Mouse (Mus musculus) embryonic facial prominence, embryonic 14.5 days (tissue): ENCODE results near the gene Catip. TPM values are rescaled to one million over a fixed set of nuclear protein-coding genes. Genes with fewer than 3 reads are reported as not detected.
A peak's percentile ranks its signal among the peaks of the same experiment; 100 is the strongest.

Experiments used
- ATAC-seq: fragments of 200-750 bp; cut with Nextera tagmentation; 2 replicates; pipeline ENCODE4 v1.8.0; 2017; ENCODE audit warnings: low read depth, moderate number of reproducible peaks, moderate TSS enrichment
- DNase-seq: peaks from one replicate; pipeline ENCODE4 v3.0.0-alpha.2; 2015; ENCODE audit warnings: low spot score
- H3K27ac ChIP-seq: fragments of 300-500 bp; sonication (generic); replicated peaks from 2 replicates; pipeline ENCODE4 v1.5.1; 2014; ENCODE audit warnings: low read depth, mild to moderate bottlenecking, low read length, moderate library complexity
- H3K27me3 ChIP-seq: fragments of 300-500 bp; sonication (generic); replicated peaks from 2 replicates; pipeline ENCODE4 v1.6.1; 2014; ENCODE audit warnings: low read length; ENCODE audit not compliant: control insufficient read depth, insufficient read depth
- H3K36me3 ChIP-seq: fragments of 300-500 bp; sonication (generic); 2 replicates; pipeline ENCODE4 v1.6.1; 2014; ENCODE audit warnings: low read length, mixed read lengths; ENCODE audit not compliant: control insufficient read depth, insufficient read depth
- H3K4me1 ChIP-seq: fragments of 300-500 bp; sonication (generic); 2 replicates; pipeline ENCODE4 v1.6.1; 2014; ENCODE audit warnings: antibody characterized with exemption, low read length; ENCODE audit not compliant: control insufficient read depth, insufficient read depth
- H3K4me2 ChIP-seq: fragments of 300-500 bp; sonication (generic); 2 replicates; pipeline ENCODE4 v1.6.1; 2014; ENCODE audit warnings: low read depth, mild to moderate bottlenecking, low read length, moderate library complexity, mixed read lengths
- H3K4me3 ChIP-seq: fragments of 300-500 bp; sonication (generic); 2 replicates; pipeline ENCODE4 v1.5.1; 2014; ENCODE audit warnings: low read depth, mild to moderate bottlenecking, low read length
- H3K9ac ChIP-seq: fragments of 300-500 bp; sonication (generic); 2 replicates; pipeline ENCODE4 v1.6.1; 2014; ENCODE audit warnings: low read depth, mild to moderate bottlenecking, low read length, moderate library complexity, mixed read lengths
- H3K9me3 ChIP-seq: fragments of 300-500 bp; sonication (generic); 2 replicates; pipeline ENCODE4 v1.6.1; 2016; ENCODE audit warnings: low read length; ENCODE audit not compliant: control insufficient read depth
- WGBS: fragments of 180-500 bp; shearing (Covaris S2); extraction: QIAGEN DNeasy Blood & Tissue Kit; methylation state at CpG from one replicate; pipeline ENCODE4 v1.1.7; 2014; 5-methylcytosine and 5-hydroxymethylcytosine counted together
- polyA plus RNA-seq: library from polyadenylated mRNA; unstranded; fragments of >200 nt; fragmentation: Nextera tagmentation; extraction: Ambion mirVana; gene quantifications from 2 replicates; pipeline ENCODE4 v1.2.1, GENCODE M21; 2014

Catip gene
- polyA plus RNA-seq, 1 experiment from 2014 or later: 0.95 TPM

DNA sequence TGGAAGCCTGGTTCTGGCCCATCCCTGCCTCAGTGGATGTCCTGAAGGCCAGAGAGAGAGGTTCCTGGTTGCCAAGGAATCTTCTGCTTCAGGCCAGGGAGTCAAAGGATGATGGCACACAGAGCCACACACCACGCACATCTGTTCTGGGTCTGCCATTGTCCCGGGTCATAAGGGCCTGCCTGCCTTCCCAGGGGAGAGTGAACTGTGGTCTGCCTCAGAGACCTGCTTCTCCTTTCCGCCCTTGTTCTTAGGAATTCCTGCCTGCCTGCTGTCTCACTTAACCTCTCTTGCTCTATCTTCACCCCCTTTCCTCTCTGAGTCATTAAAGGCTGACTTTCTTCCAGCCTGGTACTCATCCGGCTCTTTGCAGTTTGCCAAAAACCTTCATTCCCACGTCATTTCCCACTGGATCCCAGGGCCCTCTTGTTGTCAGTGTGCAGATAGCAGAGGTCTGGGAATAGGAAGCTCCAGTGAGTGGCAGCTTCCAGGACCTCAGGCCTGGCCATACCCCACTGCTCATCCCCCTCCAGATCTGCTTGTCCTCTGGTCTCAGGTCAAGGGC is 9.3 kb upstream of the Catip start:
- no peak for ATAC-seq
- peaks cover 16% of the 10 kb centered on the region; the same call in 1 of the 2 replicates for H3K36me3 ChIP-seq
- 72% methylated on average over 5 of the region's 5 CpGs for WGBS

GRCm38 (mm10) chr1:74353453-74354229 is 8.3 kb upstream of the Catip start:
- DNase-seq: no peak

More for the DNA sequence above, 9.3 kb upstream of the Catip start:
- no peak overlapping the region for H3K4me3 ChIP-seq
- no peaks in the 10 kb centered on the region for H3K4me1 ChIP-seq
- no peaks in the 10 kb centered on the region for H3K9me3 ChIP-seq
- no peak overlapping the region for H3K4me2 ChIP-seq
- no peak overlapping the region for H3K9ac ChIP-seq
- no peak for DNase-seq
- H3K27ac ChIP-seq: no peak overlapping the region
- H3K27me3 ChIP-seq: no peaks in the 10 kb centered on the region

DNA sequence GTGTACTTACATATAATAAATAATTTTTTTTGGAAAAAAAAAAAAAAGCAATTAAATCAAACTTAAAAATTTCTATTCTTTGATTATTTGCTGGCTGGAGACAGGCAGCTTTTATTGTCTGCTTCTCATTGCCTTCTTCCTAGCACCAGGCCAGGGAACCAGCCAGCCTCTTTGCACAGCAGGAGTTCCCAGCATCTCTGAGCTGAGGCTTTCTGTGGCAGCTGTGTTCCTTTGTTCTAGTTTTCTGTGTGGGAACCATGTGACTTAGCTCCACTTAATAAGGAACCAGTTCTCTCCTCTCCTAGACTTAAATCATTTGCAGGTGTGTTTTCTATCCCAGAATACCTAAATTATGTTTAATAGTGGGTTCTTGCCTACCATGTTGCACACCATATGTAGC is 4.4 kb upstream of the Catip start:
- no peak for ATAC-seq
- H3K9me3 ChIP-seq: no peaks in the 10 kb centered on the region
- DNase-seq: no peak
- H3K36me3 ChIP-seq: 0 out of 2 replicates have a peak, but pooled peaks cover 2% of the 10 kb centered on the region
- H3K9ac ChIP-seq: no peak overlapping the region
- no peaks in the 10 kb centered on the region for H3K27me3 ChIP-seq
- no peaks in the 10 kb centered on the region for H3K4me1 ChIP-seq
- no peak overlapping the region for H3K4me3 ChIP-seq
- H3K4me2 ChIP-seq: no peak overlapping the region
- no peak overlapping the region for H3K27ac ChIP-seq

More at GRCm38 (mm10) chr1:74353453-74354229, 8.3 kb upstream of the Catip start:
- H3K36me3 ChIP-seq: peaks cover 16% of the 10 kb centered on the region; the same call in 1 of the 2 replicates
- WGBS: 91% methylated on average over 9 of the region's 9 CpGs
- H3K4me2 ChIP-seq: no peak overlapping the region
- no peak overlapping the region for H3K27ac ChIP-seq
- H3K4me1 ChIP-seq: no peaks in the 10 kb centered on the region
- H3K9ac ChIP-seq: no peak overlapping the region
- H3K9me3 ChIP-seq: no peaks in the 10 kb centered on the region
- H3K4me3 ChIP-seq: no peak overlapping the region
- no peaks in the 10 kb centered on the region for H3K27me3 ChIP-seq
- ATAC-seq: no peak

DNA sequence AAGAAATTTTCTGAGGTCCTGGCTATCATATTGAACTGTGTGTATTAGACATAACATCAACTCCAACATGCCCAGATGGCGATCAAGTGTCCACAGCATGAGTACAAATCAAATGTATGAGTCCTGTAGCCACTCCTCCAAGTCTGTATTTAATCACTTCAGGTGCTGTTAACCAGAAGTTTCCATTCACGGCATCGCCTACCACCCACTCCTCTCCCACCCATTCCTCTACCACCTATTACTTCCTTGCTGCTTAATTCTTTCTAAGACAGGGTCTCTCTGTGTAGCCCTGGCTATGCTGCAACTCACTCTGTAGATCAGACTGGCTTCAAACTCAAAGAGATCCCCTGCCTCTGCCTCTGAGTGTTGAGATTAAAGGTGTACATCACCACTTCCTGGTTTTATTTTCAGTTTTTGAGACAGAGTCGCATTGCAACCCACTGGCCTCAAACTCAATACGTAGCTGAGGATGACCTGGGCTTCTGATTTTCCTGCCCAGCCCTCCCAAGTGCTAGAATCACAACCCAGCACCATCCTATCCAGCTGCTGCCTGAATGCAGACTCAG is 1.9 kb upstream of the Catip start:
- DNase-seq: no peak
- H3K9ac ChIP-seq: no peak overlapping the region
- H3K36me3 ChIP-seq: no peaks in the 10 kb centered on the region
- H3K27ac ChIP-seq: no peak overlapping the region
- no peaks in the 10 kb centered on the region for H3K9me3 ChIP-seq
- H3K4me3 ChIP-seq: no peak overlapping the region
- ATAC-seq: no peak
- no peak overlapping the region for H3K4me2 ChIP-seq
- H3K27me3 ChIP-seq: no peaks in the 10 kb centered on the region
- WGBS: 80% methylated on average over 5 of the region's 5 CpGs
- no peaks in the 10 kb centered on the region for H3K4me1 ChIP-seq

GRCm38 (mm10) chr1:74362325-74363229 is 669 bp downstream of the Catip start:
- no peak overlapping the region for H3K4me3 ChIP-seq

GRCm38 (mm10) chr1:74363437-74363836 is 1.5 kb downstream of the Catip start:
- H3K4me3 ChIP-seq: no peak overlapping the region
- 67% methylated on average over 5 of the region's 5 CpGs for WGBS
- no peaks in the 10 kb centered on the region for H3K9me3 ChIP-seq
- ATAC-seq (no peak), DNase-seq (no peak)
- H3K4me1 ChIP-seq: no peaks in the 10 kb centered on the region; the same call in 1 of the 2 replicates
- H3K9ac ChIP-seq: no peak overlapping the region
- 0 out of 2 replicates have a peak, but pooled peaks cover 2% of the 10 kb centered on the region for H3K27me3 ChIP-seq
- no peak overlapping the region for H3K27ac ChIP-seq
- H3K4me2 ChIP-seq: no peak overlapping the region
- H3K36me3 ChIP-seq: no peaks in the 10 kb centered on the region

More at GRCm38 (mm10) chr1:74362325-74363229, 669 bp downstream of the Catip start:
- 0 out of 2 replicates have a peak, but pooled peaks have one; percentile 35 for ATAC-seq
- H3K4me1 ChIP-seq: no peaks in the 10 kb centered on the region; the same call in 1 of the 2 replicates
- peak overlapping the region; percentile 14; the same call in 1 of the 2 replicates for H3K4me2 ChIP-seq
- whole genome bisulfite sequencing: 64% methylated on average over 17 of the region's 17 CpGs
- H3K9ac ChIP-seq: 0 out of 2 replicates have a peak overlapping the region, but pooled peaks have one; percentile 19
- H3K27me3 ChIP-seq: 0 out of 2 replicates have a peak, but pooled peaks cover 2% of the 10 kb centered on the region
- H3K36me3 ChIP-seq: no peaks in the 10 kb centered on the region
- H3K27ac ChIP-seq: 0 out of 2 replicates have a peak overlapping the region, but pooled peaks have one; percentile 4
- peak; percentile 27 for DNase-seq
- H3K9me3 ChIP-seq: no peaks in the 10 kb centered on the region

DNA sequence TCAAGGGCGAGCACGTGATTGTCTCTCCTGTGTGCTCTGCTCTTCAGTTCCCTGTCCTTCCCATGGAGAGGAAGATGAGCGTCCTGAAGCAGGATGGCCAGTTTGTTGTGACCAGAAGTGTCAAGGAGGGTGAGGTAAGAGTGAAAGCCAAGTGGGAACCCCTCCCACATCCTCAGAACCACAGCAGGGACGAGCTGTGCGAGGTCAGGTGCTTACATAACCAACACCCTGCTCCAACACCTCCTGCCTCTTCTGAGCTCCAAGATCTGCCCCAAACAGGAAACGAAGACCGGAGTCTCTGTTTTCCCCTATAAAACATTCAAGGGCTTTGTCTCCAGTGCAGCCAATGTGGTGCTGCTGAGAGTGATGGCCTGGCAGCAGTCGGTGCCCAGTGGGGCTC is 2.4 kb downstream of the Catip start:
- Histone ChIP-seq H3K36me3 (no peaks in the 10 kb centered on the region), H3K4me1 (no peaks in the 10 kb centered on the region; the same call in 1 of the 2 replicates), H3K27me3 (0 out of 2 replicates have a peak, but pooled peaks cover 2% of the 10 kb centered on the region), H3K9ac (no peak overlapping the region), H3K27ac (no peak overlapping the region), H3K4me3 (no peak overlapping the region), H3K4me2 (no peak overlapping the region), H3K9me3 (no peaks in the 10 kb centered on the region)
- no peak for DNase-seq
- WGBS: 73% methylated on average over 8 of the region's 8 CpGs
- no peak for ATAC-seq
